Mouse (Mus musculus) urinary bladder, postnatal 25 days (tissue): ENCODE results near the gene Gm12888.
"Not testable (repeated sequence)": the region's sequence is repeated elsewhere in the genome, so short reads cannot be mapped to it uniquely, and the experiment has no call there.

Experiments
- DNase-seq: peaks from one replicate; pipeline ENCODE4 v3.0.0; 2022; ENCODE audit warnings: low spot score

The Gm12888 gene

DNA sequence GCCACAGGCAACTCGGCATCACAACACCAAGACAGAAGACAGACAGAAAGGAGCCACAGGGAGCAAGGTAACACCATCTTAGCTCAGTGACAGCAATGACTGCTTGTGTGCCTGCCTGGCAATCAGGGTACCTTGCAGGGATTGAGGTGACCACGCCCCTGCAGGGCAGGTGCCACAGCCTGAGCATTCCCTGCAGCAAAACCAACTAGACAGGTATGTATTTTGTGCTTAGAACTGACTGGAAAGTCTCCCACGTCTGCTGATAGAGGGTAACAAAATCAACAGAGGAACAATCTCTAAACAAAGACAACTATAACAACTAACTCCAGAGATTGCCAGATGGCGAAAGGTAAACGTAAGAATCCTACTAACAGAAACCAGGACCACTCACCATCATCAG, at the start of gene Gm12888:
Gm12888 (minus strand) TSS at position 101 of the 400 bp plus-strand sequence.
- DNase-seq: not testable (repeated sequence)
